Mouse (Mus musculus) CH12.LX (cell line): ENCODE measurements around the gene Selenof.

ENCODE experiments used
- CHD1 ChIP-seq: IDR thresholded peaks from 2 replicates; pipeline ENCODE4 v1.6.1; 2012; ENCODE audit warnings: low read depth, low read length, improper control_type of control experiment, inconsistent platforms
- EP300 ChIP-seq: IDR thresholded peaks from 2 replicates; pipeline ENCODE4 v1.6.1; 2011; ENCODE audit warnings: low read length, improper control_type of control experiment
- POLR2A ChIP-seq: IDR thresholded peaks from 2 replicates; pipeline ENCODE4 v1.6.1; 2011; ENCODE audit warnings: low read depth, mild to moderate bottlenecking, improper control_type of control experiment, low read length
- USF2 ChIP-seq: conservative IDR thresholded peaks from 2 replicates; pipeline ENCODE4 v1.6.1; 2011; ENCODE audit warnings: low read depth, low read length, improper control_type of control experiment
- ZC3H11A ChIP-seq: IDR thresholded peaks from 2 replicates; pipeline ENCODE4 v1.6.1; 2012; ENCODE audit warnings: low read depth, mild to moderate bottlenecking, inconsistent platforms, low read length, improper control_type of control experiment

GRCm38 (mm10) chr3:144606449-144606848 lies 36.3 kb downstream of the Selenof start:
- no peak for TF ChIP-seq POLR2A
- no peak for TF ChIP-seq USF2
- TF ChIP-seq EP300, result no peak
- TF ChIP-seq ZC3H11A, result no peak
- no peak for TF ChIP-seq CHD1
